Mouse (Mus musculus) intestine, embryonic 15.5 days (tissue): ENCODE measurements at regions not wholly inside any gene's neighbourhood (a gene's known extent, or its start where the extent isn't known, plus 50 kb on each side); places are given as distances from the start of the nearest gene placed in this dataset.
A peak's percentile ranks its signal among the peaks of the same experiment; 100 is the strongest.

Source experiments
- ATAC-seq: fragments of 200-750 bp; cut with Nextera tagmentation; 2 replicates; pipeline ENCODE4 v1.8.0; 2017; ENCODE audit warnings: moderate TSS enrichment, moderate library complexity
- H3K27ac ChIP-seq: fragments of 300-500 bp; sonication (generic); 2 replicates; pipeline ENCODE4 v1.5.1; 2015; ENCODE audit warnings: mild to moderate bottlenecking, inconsistent platforms
- H3K27me3 ChIP-seq: fragments of 300-500 bp; sonication (generic); replicated peaks from 2 replicates; pipeline ENCODE4 v1.6.1; 2015; ENCODE audit warnings: inconsistent platforms
- H3K36me3 ChIP-seq: fragments of 300-500 bp; sonication (generic); 2 replicates; pipeline ENCODE4 v1.6.1; 2015; ENCODE audit warnings: inconsistent platforms
- H3K4me1 ChIP-seq: fragments of 300-500 bp; sonication (generic); replicated peaks from 2 replicates; pipeline ENCODE4 v1.6.1; 2015; ENCODE audit warnings: inconsistent platforms
- H3K4me2 ChIP-seq: fragments of 300-500 bp; sonication (generic); replicated peaks from 2 replicates; pipeline ENCODE4 v1.6.1; 2015; ENCODE audit warnings: mild to moderate bottlenecking, inconsistent platforms
- H3K4me3 ChIP-seq: fragments of 300-500 bp; sonication (generic); replicated peaks from 2 replicates; pipeline ENCODE4 v1.5.1; 2015; ENCODE audit warnings: inconsistent platforms
- H3K9ac ChIP-seq: fragments of 300-500 bp; sonication (generic); 2 replicates; pipeline ENCODE4 v1.6.1; 2015; ENCODE audit warnings: inconsistent platforms
- H3K9me3 ChIP-seq: fragments of 300-500 bp; sonication (generic); 2 replicates; pipeline ENCODE4 v1.6.1; 2016; ENCODE audit warnings: inconsistent platforms
- WGBS: fragments of 180-500 bp; shearing (Covaris S2); methylation state at CpG from one replicate; pipeline ENCODE4 v1.1.7; 2015; 5-methylcytosine and 5-hydroxymethylcytosine counted together

GRCm38 (mm10) chr8:126720473-126721145, 126.8 kb upstream of the Irf2bp2 start:
- no peaks in the 10 kb centered on the region for H3K27me3 ChIP-seq
- H3K4me3 ChIP-seq, result no peak overlapping the region
- H3K36me3 ChIP-seq, result no peaks in the 10 kb centered on the region
- H3K9ac ChIP-seq, result no peak overlapping the region
- 86% methylated on average over 4 of the region's 4 CpGs for WGBS
- H3K9me3 ChIP-seq, result no peaks in the 10 kb centered on the region
- no peak overlapping the region for H3K27ac ChIP-seq
- no peak overlapping the region for H3K4me2 ChIP-seq
- no peak for ATAC-seq
- H3K4me1 ChIP-seq, result peaks cover 4% of the 10 kb centered on the region; the same call in 1 of the 2 replicates

- Histone ChIP-seq H3K4me2 (no peak overlapping the region), H3K36me3 (no peaks in the 10 kb centered on the region), H3K9me3 (no peaks in the 10 kb centered on the region), H3K4me3 (no peak overlapping the region), H3K27me3 (no peaks in the 10 kb centered on the region), H3K27ac (no peak overlapping the region), H3K4me1 (peaks cover 4% of the 10 kb centered on the region; the same call in 1 of the 2 replicates), H3K9ac (no peak overlapping the region)
- WGBS, result 64% methylated on average over 2 of the region's 2 CpGs
- ATAC-seq, result no peak
Measured at GRCm38 (mm10) chr8:126719748-126720147, 126.0 kb upstream of the Irf2bp2 start.

- H3K9me3 ChIP-seq, result no peaks in the 10 kb centered on the region
- no peaks in the 10 kb centered on the region for H3K27me3 ChIP-seq
- 76% methylated on average over 2 of the region's 2 CpGs for WGBS
- H3K4me2 ChIP-seq, result no peak overlapping the region
- no peak overlapping the region for H3K9ac ChIP-seq
- H3K27ac ChIP-seq, result no peak overlapping the region
- H3K4me3 ChIP-seq, result no peak overlapping the region
- ATAC-seq, result no peak
- H3K36me3 ChIP-seq, result no peaks in the 10 kb centered on the region
- peaks cover 4% of the 10 kb centered on the region for H3K4me1 ChIP-seq
Measured at GRCm38 (mm10) chr8:126717652-126718155, 123.9 kb upstream of the Irf2bp2 start.

GRCm38 (mm10) chr8:126715666-126716065, 121.9 kb upstream of the Irf2bp2 start:
- H3K4me1 ChIP-seq, result peaks cover 7% of the 10 kb centered on the region; the same call in 1 of the 2 replicates
- H3K36me3 ChIP-seq, result no peaks in the 10 kb centered on the region
- WGBS, result 89% methylated on average over 1 of the region's 1 CpGs
- no peak overlapping the region for H3K27ac ChIP-seq
- H3K4me2 ChIP-seq, result no peak overlapping the region
- H3K9ac ChIP-seq, result no peak overlapping the region
- H3K4me3 ChIP-seq, result no peak overlapping the region
- no peaks in the 10 kb centered on the region for H3K27me3 ChIP-seq
- ATAC-seq, result no peak
- no peaks in the 10 kb centered on the region for H3K9me3 ChIP-seq

GRCm38 (mm10) chr8:126713602-126714145, 119.9 kb upstream of the Irf2bp2 start:
- Histone ChIP-seq H3K9me3 (no peaks in the 10 kb centered on the region), H3K36me3 (no peaks in the 10 kb centered on the region), H3K4me1 (peaks cover 7% of the 10 kb centered on the region; the same call in 1 of the 2 replicates), H3K27ac (no peak overlapping the region), H3K4me2 (no peak overlapping the region), H3K4me3 (no peak overlapping the region), H3K27me3 (no peaks in the 10 kb centered on the region), H3K9ac (no peak overlapping the region)
- WGBS, result 37% methylated on average over 8 of the region's 8 CpGs
- no peak for ATAC-seq

- Histone ChIP-seq H3K4me2 (no peak overlapping the region), H3K4me3 (no peak overlapping the region), H3K9me3 (no peaks in the 10 kb centered on the region), H3K4me1 (peaks cover 7% of the 10 kb centered on the region; the same call in 1 of the 2 replicates), H3K9ac (no peak overlapping the region), H3K27ac (0 out of 2 replicates have a peak overlapping the region, but pooled peaks have one; percentile 42), H3K36me3 (no peaks in the 10 kb centered on the region), H3K27me3 (no peaks in the 10 kb centered on the region)
- no peak for ATAC-seq
- 48% methylated on average over 4 of the region's 4 CpGs for WGBS
Measured at GRCm38 (mm10) chr8:126713181-126713580, 119.4 kb upstream of the Irf2bp2 start.

GRCm38 (mm10) chr8:126712749-126713148, 119.0 kb upstream of the Irf2bp2 start:
- peak; percentile 60; the same call in 1 of the 2 replicates for ATAC-seq
- H3K4me2 ChIP-seq, result no peak overlapping the region
- H3K27me3 ChIP-seq, result no peaks in the 10 kb centered on the region
- 0 out of 2 replicates have a peak overlapping the region, but pooled peaks have one; percentile 42 for H3K27ac ChIP-seq
- no peak overlapping the region for H3K4me3 ChIP-seq
- H3K9me3 ChIP-seq, result no peaks in the 10 kb centered on the region
- no peak overlapping the region for H3K9ac ChIP-seq
- H3K4me1 ChIP-seq, result peaks cover 7% of the 10 kb centered on the region; the same call in 1 of the 2 replicates
- 56% methylated on average over 6 of the region's 6 CpGs for WGBS
- no peaks in the 10 kb centered on the region for H3K36me3 ChIP-seq

GRCm38 (mm10) chr8:126708956-126709355, 115.2 kb upstream of the Irf2bp2 start:
- no peak for ATAC-seq
- WGBS, result 61% methylated on average over 2 of the region's 2 CpGs
- no peaks in the 10 kb centered on the region for H3K36me3 ChIP-seq

GRCm38 (mm10) chr8:126707300-126707902, 113.6 kb upstream of the Irf2bp2 start:
- Histone ChIP-seq H3K9ac (no peak overlapping the region), H3K4me2 (no peak overlapping the region), H3K27ac (no peak overlapping the region), H3K27me3 (no peaks in the 10 kb centered on the region), H3K4me3 (no peak overlapping the region), H3K9me3 (no peaks in the 10 kb centered on the region), H3K36me3 (no peaks in the 10 kb centered on the region), H3K4me1 (peaks cover 7% of the 10 kb centered on the region; the same call in 1 of the 2 replicates)
- 62% methylated on average over 6 of the region's 6 CpGs for WGBS
- ATAC-seq, result peak; percentile 58

More at GRCm38 (mm10) chr8:126708956-126709355, 115.2 kb upstream of the Irf2bp2 start:
- Histone ChIP-seq H3K9ac (no peak overlapping the region), H3K4me3 (no peak overlapping the region), H3K4me2 (no peak overlapping the region), H3K4me1 (peaks cover 14% of the 10 kb centered on the region; the same call in 1 of the 2 replicates), H3K27ac (no peak overlapping the region), H3K27me3 (no peaks in the 10 kb centered on the region), H3K9me3 (no peaks in the 10 kb centered on the region)

- Histone ChIP-seq H3K27me3 (no peaks in the 10 kb centered on the region), H3K27ac (no peak overlapping the region), H3K9me3 (no peaks in the 10 kb centered on the region), H3K4me1 (peaks cover 7% of the 10 kb centered on the region; the same call in 1 of the 2 replicates), H3K4me2 (no peak overlapping the region), H3K36me3 (no peaks in the 10 kb centered on the region), H3K9ac (no peak overlapping the region), H3K4me3 (no peak overlapping the region)
- 81% methylated on average over 8 of the region's 8 CpGs for WGBS
- no peak for ATAC-seq
Measured at GRCm38 (mm10) chr8:126706247-126706646, 112.5 kb upstream of the Irf2bp2 start.

GRCm38 (mm10) chr8:126705391-126705790, 111.6 kb upstream of the Irf2bp2 start:
- Histone ChIP-seq H3K36me3 (no peaks in the 10 kb centered on the region), H3K9me3 (no peaks in the 10 kb centered on the region), H3K4me3 (no peak overlapping the region), H3K27ac (no peak overlapping the region), H3K4me2 (no peak overlapping the region), H3K27me3 (no peaks in the 10 kb centered on the region), H3K9ac (no peak overlapping the region), H3K4me1 (peaks cover 7% of the 10 kb centered on the region; the same call in 1 of the 2 replicates)
- WGBS, result 85% methylated on average over 2 of the region's 2 CpGs
- ATAC-seq, result no peak

GRCm38 (mm10) chr8:126704706-126705105, 110.9 kb upstream of the Irf2bp2 start:
- no peaks in the 10 kb centered on the region for H3K27me3 ChIP-seq
- WGBS, result 86% methylated on average over 8 of the region's 8 CpGs
- no peak overlapping the region for H3K9ac ChIP-seq
- H3K27ac ChIP-seq, result no peak overlapping the region
- no peak for ATAC-seq
- H3K4me1 ChIP-seq, result peaks cover 7% of the 10 kb centered on the region; the same call in 1 of the 2 replicates
- H3K36me3 ChIP-seq, result no peaks in the 10 kb centered on the region
- H3K9me3 ChIP-seq, result no peaks in the 10 kb centered on the region
- H3K4me3 ChIP-seq, result no peak overlapping the region
- no peak overlapping the region for H3K4me2 ChIP-seq
